Mouse (Mus musculus): ENCODE measurements around the gene Olfr418.

Olfr418 gene

DNA sequence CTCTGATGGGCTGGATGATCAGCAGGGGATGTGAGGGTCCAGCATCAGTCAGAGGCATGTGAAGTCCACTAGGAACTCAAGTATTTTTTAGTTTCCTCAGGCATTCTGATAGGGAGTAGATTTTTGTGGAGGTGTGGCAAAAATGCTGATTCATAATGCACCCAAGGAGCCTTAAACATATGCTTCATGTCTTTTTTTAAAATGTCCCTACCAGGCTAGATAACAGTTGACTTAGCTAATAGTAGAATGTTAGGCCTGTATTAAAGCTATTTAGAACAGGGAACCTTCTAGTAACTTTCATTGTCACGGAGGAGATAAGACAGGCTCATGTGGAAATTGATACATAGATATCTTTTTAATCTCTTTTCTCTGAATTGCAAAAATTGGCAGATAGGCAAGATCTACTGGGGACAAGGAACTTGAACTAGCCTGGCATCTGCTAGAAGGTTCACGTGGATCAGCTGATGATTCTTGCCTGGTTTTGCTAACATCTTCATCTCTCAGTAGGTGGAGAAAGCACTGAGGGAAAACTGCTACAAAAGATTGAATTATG, 52.2 kb downstream of the Olfr418 start:
- H3K36me3 ChIP-seq (ENCODE audit: insufficient read depth, low read length): no peaks in the 10 kb centered on the region
- H3K27me3 ChIP-seq (ENCODE audit: insufficient read depth, low read length): peaks cover 6% of the 10 kb centered on the region
- no peak for TF ChIP-seq NANOG (IDR thresholded peaks at IDR 0.05; ENCODE audit: borderline replicate concordance, low read length)
- TF ChIP-seq POU5F1 (IDR thresholded peaks at IDR 0.05; ENCODE audit: borderline replicate concordance, low read length): no peak
- TF ChIP-seq CTCF (conservative IDR thresholded peaks at IDR 0.05; ENCODE audit: low read length): no peak
- H3K4me1 ChIP-seq (replicated peaks; ENCODE audit: low read depth, low read length): peaks cover 12% of the 10 kb centered on the region
- H3K4me3 ChIP-seq (replicated peaks; ENCODE audit: low read length): no peak overlapping the region
- H3K9me3 ChIP-seq (ENCODE audit: low read length): no peaks in the 10 kb centered on the region

DNA sequence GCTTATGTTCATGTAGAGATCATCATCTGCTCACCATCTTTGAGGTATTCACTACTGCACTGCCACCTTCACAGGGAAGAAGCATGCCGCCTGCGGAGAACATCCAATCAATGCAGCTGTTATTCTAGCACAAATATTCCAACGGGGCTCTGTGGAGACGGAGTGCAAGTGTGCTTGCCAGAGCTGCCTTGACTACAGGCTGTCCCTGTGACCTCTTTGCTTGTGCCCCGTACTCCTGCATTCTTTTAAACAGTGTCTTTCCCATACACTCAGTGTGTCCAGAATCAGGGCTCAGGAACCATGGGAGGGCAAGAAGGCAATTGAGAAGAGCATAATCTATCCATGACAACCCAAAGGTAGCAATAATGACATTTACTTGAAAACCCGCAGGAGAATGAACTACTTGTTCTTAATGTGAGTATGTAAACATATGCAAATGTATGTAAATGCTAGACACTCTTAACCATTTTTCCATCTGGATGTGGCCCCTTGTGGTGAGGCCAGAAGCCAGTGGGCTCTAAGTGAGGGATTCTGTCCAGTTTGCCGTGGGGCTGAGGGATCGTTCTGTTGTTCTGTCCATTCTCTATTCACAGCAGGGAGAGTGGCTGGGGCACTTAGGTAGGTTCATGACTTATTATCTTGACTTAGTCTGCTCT, 55.9 kb downstream of the Olfr418 start:
- Histone ChIP-seq H3K27me3 (ENCODE audit: insufficient read depth, low read length) (peaks cover 15% of the 10 kb centered on the region), H3K36me3 (ENCODE audit: insufficient read depth, low read length) (no peaks in the 10 kb centered on the region), H3K4me3 (replicated peaks; ENCODE audit: low read length) (no peak overlapping the region), H3K4me1 (replicated peaks; ENCODE audit: low read depth, low read length) (peaks cover 12% of the 10 kb centered on the region), H3K9me3 (ENCODE audit: low read length) (no peaks in the 10 kb centered on the region)
- TF ChIP-seq NANOG (IDR thresholded peaks at IDR 0.05; ENCODE audit: borderline replicate concordance, low read length): peak; percentile 56; the same call in 1 of the 2 replicates
- no peak for TF ChIP-seq POU5F1 (IDR thresholded peaks at IDR 0.05; ENCODE audit: borderline replicate concordance, low read length)
- TF ChIP-seq CTCF (conservative IDR thresholded peaks at IDR 0.05; ENCODE audit: low read length): no peak

DNA sequence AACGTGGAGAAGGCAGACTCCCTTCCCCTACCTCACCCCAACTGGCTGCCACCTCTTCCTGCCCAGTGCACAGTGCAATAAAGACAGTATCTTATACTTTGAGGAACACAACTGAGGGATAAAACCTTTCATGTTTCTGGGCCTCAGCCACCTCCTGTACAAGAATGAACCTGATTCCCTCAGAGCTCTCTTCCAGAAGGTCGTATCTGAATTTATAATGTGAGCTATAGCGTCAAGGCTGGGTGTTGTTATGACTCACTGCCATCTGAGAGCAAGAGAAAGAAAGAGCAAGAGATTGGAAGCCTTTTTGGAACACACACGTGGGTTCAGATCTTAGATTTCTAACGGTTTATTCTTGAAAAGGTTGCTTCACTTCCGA, 56.4 kb downstream of the Olfr418 start:
- Histone ChIP-seq H3K36me3 (ENCODE audit: insufficient read depth, low read length) (no peaks in the 10 kb centered on the region), H3K27me3 (ENCODE audit: insufficient read depth, low read length) (peaks cover 15% of the 10 kb centered on the region), H3K4me1 (replicated peaks; ENCODE audit: low read depth, low read length) (peaks cover 12% of the 10 kb centered on the region), H3K9me3 (ENCODE audit: low read length) (no peaks in the 10 kb centered on the region), H3K4me3 (replicated peaks; ENCODE audit: low read length) (no peak overlapping the region)
- TF ChIP-seq NANOG (IDR thresholded peaks at IDR 0.05; ENCODE audit: borderline replicate concordance, low read length) (no peak), POU5F1 (IDR thresholded peaks at IDR 0.05; ENCODE audit: borderline replicate concordance, low read length) (no peak), CTCF (conservative IDR thresholded peaks at IDR 0.05; ENCODE audit: low read length) (no peak)
